Mouse (Mus musculus): ENCODE measurements around the gene Abtb2. TPM values are rescaled to one million over a fixed set of nuclear protein-coding genes. Genes with fewer than 3 reads are reported as not detected.

The Abtb2 gene
- polyA plus RNA-seq, 1 experiment from 2014 or later, result 4.5 TPM

- ATAC-seq, result no peak
- Histone ChIP-seq H3K4me1 (replicated peaks) (peaks cover 21% of the 10 kb centered on the region), H3K27ac (no peak overlapping the region), H3K4me2 (replicated peaks) (peak overlapping the region; percentile 99), H3K36me3 (no peaks in the 10 kb centered on the region), H3K27me3 (replicated peaks) (0 out of 2 replicates have a peak, but pooled peaks cover 2% of the 10 kb centered on the region), H3K4me3 (replicated peaks) (peak overlapping the region; percentile 66), H3K9me3 (no peaks in the 10 kb centered on the region), H3K9ac (no peak overlapping the region)
- 36% methylated on average over 7 of the region's 7 CpGs for WGBS
Measured at GRCm38 (mm10) chr2:103568161-103568560, 2.1 kb downstream of the Abtb2 start.

- Histone ChIP-seq H3K4me2 (replicated peaks) (no peak overlapping the region), H3K36me3 (no peaks in the 10 kb centered on the region), H3K27me3 (replicated peaks) (0 out of 2 replicates have a peak, but pooled peaks cover 2% of the 10 kb centered on the region)
Measured at GRCm38 (mm10) chr2:103569716-103570115, 3.6 kb downstream of the Abtb2 start.

GRCm38 (mm10) chr2:103572354-103572753, 6.2 kb downstream of the Abtb2 start:
- Histone ChIP-seq H3K9ac (no peak overlapping the region), H3K4me1 (replicated peaks) (peaks cover 10% of the 10 kb centered on the region), H3K27me3 (replicated peaks) (no peaks in the 10 kb centered on the region), H3K4me2 (replicated peaks) (no peak overlapping the region), H3K4me3 (replicated peaks) (no peak overlapping the region), H3K36me3 (no peaks in the 10 kb centered on the region), H3K9me3 (no peaks in the 10 kb centered on the region), H3K27ac (no peak overlapping the region)
- 71% methylated on average over 2 of the region's 2 CpGs for WGBS
- ATAC-seq, result no peak

More at GRCm38 (mm10) chr2:103569716-103570115, 3.6 kb downstream of the Abtb2 start:
- H3K4me1 ChIP-seq (replicated peaks), result peaks cover 21% of the 10 kb centered on the region
- H3K27ac ChIP-seq, result no peak overlapping the region
- no peaks in the 10 kb centered on the region for H3K9me3 ChIP-seq
- H3K9ac ChIP-seq, result no peak overlapping the region
- no peak overlapping the region for H3K4me3 ChIP-seq (replicated peaks)
- ATAC-seq, result no peak
- WGBS, result 50% methylated on average over 1 of the region's 1 CpGs

GRCm38 (mm10) chr2:103576371-103576770, 10.3 kb downstream of the Abtb2 start:
- H3K4me2 ChIP-seq (replicated peaks), result no peak overlapping the region
- no peaks in the 10 kb centered on the region for H3K27me3 ChIP-seq (replicated peaks)
- H3K9ac ChIP-seq, result no peak overlapping the region
- no peak overlapping the region for H3K27ac ChIP-seq
- ATAC-seq, result no peak
- peaks cover 13% of the 10 kb centered on the region for H3K4me1 ChIP-seq (replicated peaks)
- WGBS, result 85% methylated on average over 3 of the region's 3 CpGs
- no peaks in the 10 kb centered on the region for H3K36me3 ChIP-seq
- no peak overlapping the region for H3K4me3 ChIP-seq (replicated peaks)
- no peaks in the 10 kb centered on the region for H3K9me3 ChIP-seq

DNA sequence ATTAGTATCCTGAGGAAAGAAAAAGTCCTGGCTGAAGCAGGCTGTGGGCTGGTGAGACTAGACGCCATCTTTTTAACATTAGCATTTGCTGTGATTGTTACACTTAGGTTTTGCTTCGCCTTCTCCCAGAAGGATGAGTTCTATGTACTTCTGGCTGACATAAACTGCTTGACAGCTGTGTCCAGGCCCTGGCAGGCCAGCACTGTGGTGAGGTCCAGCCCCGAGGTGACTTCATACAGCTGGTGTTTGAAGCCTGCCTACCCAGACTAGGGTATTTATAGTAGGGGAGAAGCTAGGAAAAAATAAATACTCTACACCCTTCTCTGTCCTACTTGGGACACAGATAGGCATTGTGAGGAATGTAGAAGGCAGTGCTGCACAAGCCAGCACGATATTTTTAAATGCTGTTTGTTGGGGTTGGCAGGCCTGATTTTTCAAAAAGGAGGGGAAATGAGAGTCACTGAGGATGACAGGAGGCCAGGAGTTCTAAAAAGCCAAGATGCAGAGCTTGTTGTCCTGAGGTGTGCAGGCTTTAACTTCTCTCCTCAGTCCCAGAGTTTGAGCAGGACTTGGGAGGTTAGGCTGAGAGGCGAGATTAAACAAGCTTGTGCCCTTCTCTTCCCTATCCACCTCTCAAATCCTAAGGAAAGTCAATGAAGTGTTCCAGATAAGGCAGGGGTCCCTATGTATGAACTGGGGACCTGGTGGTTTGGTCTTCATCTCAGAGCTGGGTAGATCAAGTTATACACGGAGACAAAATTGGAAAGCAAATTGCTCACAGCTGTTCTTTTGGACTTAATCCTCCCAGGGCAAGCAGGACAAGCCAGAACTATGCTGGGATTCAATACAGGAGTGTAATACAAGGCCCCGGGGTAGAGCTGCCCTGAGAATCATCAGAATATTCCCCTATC, 11.9 kb downstream of the Abtb2 start:
- H3K27me3 ChIP-seq (replicated peaks), result no peaks in the 10 kb centered on the region
- H3K4me2 ChIP-seq (replicated peaks), result no peak overlapping the region
- H3K4me3 ChIP-seq (replicated peaks), result no peak overlapping the region
- H3K27ac ChIP-seq, result 0 out of 2 replicates have a peak overlapping the region, but pooled peaks have one; percentile 19
- peaks cover 15% of the 10 kb centered on the region for H3K4me1 ChIP-seq (replicated peaks)
- 57% methylated on average over 7 of the region's 7 CpGs for WGBS
- no peaks in the 10 kb centered on the region for H3K36me3 ChIP-seq
- H3K9me3 ChIP-seq, result no peaks in the 10 kb centered on the region
- no peak for ATAC-seq
- H3K9ac ChIP-seq, result no peak overlapping the region

- H3K4me3 ChIP-seq (replicated peaks), result no peak overlapping the region
- no peak overlapping the region for H3K27ac ChIP-seq
- 83% methylated on average over 10 of the region's 10 CpGs for WGBS
- H3K4me2 ChIP-seq (replicated peaks), result no peak overlapping the region
- ATAC-seq, result no peak
- no peak overlapping the region for H3K9ac ChIP-seq
- H3K27me3 ChIP-seq (replicated peaks), result no peaks in the 10 kb centered on the region
- H3K4me1 ChIP-seq (replicated peaks), result peaks cover 15% of the 10 kb centered on the region
- no peaks in the 10 kb centered on the region for H3K9me3 ChIP-seq
- no peaks in the 10 kb centered on the region for H3K36me3 ChIP-seq
Measured at GRCm38 (mm10) chr2:103578663-103579213, 12.6 kb downstream of the Abtb2 start.

GRCm38 (mm10) chr2:103580756-103581155, 14.6 kb downstream of the Abtb2 start:
- H3K4me3 ChIP-seq (replicated peaks), result no peak overlapping the region
- ATAC-seq, result no peak
- WGBS, result 35% methylated on average over 8 of the region's 8 CpGs
- no peaks in the 10 kb centered on the region for H3K36me3 ChIP-seq
- peaks cover 15% of the 10 kb centered on the region for H3K4me1 ChIP-seq (replicated peaks)
- H3K27me3 ChIP-seq (replicated peaks), result no peaks in the 10 kb centered on the region
- no peak overlapping the region for H3K27ac ChIP-seq
- no peak overlapping the region for H3K4me2 ChIP-seq (replicated peaks)
- no peaks in the 10 kb centered on the region for H3K9me3 ChIP-seq
- no peak overlapping the region for H3K9ac ChIP-seq

DNA sequence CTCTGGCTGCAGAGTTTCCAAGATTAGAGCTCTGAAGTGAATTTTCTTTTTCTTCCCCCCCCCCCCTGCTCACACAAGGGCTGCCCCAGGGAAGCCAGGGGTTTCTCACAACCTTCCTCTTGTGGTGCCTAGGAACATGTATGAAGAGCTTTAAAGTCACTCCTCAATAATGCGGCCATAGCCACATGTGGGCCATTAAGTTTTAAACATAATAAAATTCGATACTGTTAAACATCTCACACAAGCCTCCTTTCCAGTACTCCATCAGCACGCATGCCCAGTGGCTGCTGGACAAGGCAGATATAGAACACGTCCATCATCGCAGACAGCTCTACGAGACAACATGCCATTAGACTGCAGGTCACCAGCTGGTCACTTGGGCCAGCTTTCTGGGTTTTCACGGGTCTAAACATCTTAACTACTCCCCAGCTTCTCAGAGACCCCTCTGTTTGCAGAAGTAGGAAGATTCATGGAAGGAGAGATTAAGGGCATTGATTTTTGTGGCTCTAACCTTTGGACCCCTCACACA, 15.3 kb downstream of the Abtb2 start:
- no peak for ATAC-seq
- no peak overlapping the region for H3K27ac ChIP-seq
- peaks cover 15% of the 10 kb centered on the region for H3K4me1 ChIP-seq (replicated peaks)
- no peaks in the 10 kb centered on the region for H3K9me3 ChIP-seq
- H3K36me3 ChIP-seq, result no peaks in the 10 kb centered on the region
- no peaks in the 10 kb centered on the region for H3K27me3 ChIP-seq (replicated peaks)
- no peak overlapping the region for H3K9ac ChIP-seq
- no peak overlapping the region for H3K4me2 ChIP-seq (replicated peaks)
- H3K4me3 ChIP-seq (replicated peaks), result no peak overlapping the region
- WGBS, result 26% methylated on average over 7 of the region's 7 CpGs

GRCm38 (mm10) chr2:103583316-103583715, 17.2 kb downstream of the Abtb2 start:
- 69% methylated on average over 3 of the region's 3 CpGs for WGBS
- no peak overlapping the region for H3K27ac ChIP-seq
- peaks cover 11% of the 10 kb centered on the region for H3K4me1 ChIP-seq (replicated peaks)
- no peaks in the 10 kb centered on the region for H3K9me3 ChIP-seq
- H3K9ac ChIP-seq, result no peak overlapping the region
- H3K27me3 ChIP-seq (replicated peaks), result no peaks in the 10 kb centered on the region
- H3K4me3 ChIP-seq (replicated peaks), result no peak overlapping the region
- H3K4me2 ChIP-seq (replicated peaks), result no peak overlapping the region
- ATAC-seq, result no peak
- H3K36me3 ChIP-seq, result no peaks in the 10 kb centered on the region

GRCm38 (mm10) chr2:103584093-103584492, 18.0 kb downstream of the Abtb2 start:
- Histone ChIP-seq H3K4me3 (replicated peaks) (no peak overlapping the region), H3K36me3 (no peaks in the 10 kb centered on the region), H3K27ac (no peak overlapping the region), H3K4me1 (replicated peaks) (peaks cover 11% of the 10 kb centered on the region), H3K9ac (no peak overlapping the region), H3K27me3 (replicated peaks) (no peaks in the 10 kb centered on the region), H3K4me2 (replicated peaks) (no peak overlapping the region), H3K9me3 (no peaks in the 10 kb centered on the region)
- no peak; the same call in 1 of the 2 replicates for ATAC-seq

DNA sequence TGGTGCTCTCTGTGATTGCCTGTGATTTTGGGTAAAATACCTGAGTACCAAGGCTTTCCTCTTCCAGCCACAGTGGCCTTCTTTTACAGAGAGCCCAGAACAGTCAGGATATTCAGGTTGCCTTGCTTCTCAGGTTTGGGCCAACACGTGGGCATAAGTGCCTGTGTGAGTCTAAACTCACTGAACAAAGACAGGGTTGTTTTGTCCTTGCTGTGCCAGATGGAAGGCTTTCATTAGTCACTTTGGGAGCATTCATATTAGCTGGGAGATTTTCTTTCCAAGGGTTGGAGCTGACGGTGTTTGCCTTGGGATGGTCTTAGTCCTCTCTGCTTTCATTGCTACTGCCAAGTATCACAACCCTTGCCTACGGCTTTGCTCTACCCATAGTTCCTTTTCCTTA, 20.3 kb downstream of the Abtb2 start:
- no peaks in the 10 kb centered on the region for H3K9me3 ChIP-seq
- H3K4me2 ChIP-seq (replicated peaks), result no peak overlapping the region
- no peak overlapping the region for H3K9ac ChIP-seq
- 75% methylated on average over 3 of the region's 3 CpGs for WGBS
- no peak for ATAC-seq
- no peak overlapping the region for H3K27ac ChIP-seq
- no peaks in the 10 kb centered on the region for H3K36me3 ChIP-seq
- no peak overlapping the region for H3K4me3 ChIP-seq (replicated peaks)
- H3K4me1 ChIP-seq (replicated peaks), result peaks cover under 1% of the 10 kb centered on the region; the same call in 1 of the 2 replicates
- no peaks in the 10 kb centered on the region for H3K27me3 ChIP-seq (replicated peaks)

DNA sequence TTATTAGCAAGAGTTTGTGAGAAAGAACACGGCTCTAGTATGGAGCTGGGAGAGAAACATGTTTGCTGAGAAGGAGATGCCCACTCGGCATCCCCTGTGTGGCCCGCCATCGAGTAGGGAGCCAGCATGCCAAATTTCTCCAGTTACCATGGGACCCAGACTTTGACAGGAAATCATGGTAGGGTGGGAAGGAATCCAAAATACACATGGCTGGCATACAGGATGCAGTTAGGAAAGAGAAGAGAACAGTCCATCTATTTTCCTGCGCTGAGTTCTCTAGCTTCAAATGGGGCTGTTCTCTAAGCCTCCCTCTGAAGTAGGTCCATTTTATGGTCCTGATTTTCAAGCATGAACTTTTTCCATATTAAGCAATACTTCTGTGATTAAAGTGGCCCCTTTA, 22.7 kb downstream of the Abtb2 start:
- Histone ChIP-seq H3K27ac (no peak overlapping the region), H3K4me3 (replicated peaks) (no peak overlapping the region), H3K9me3 (no peaks in the 10 kb centered on the region), H3K4me2 (replicated peaks) (no peak overlapping the region), H3K36me3 (no peaks in the 10 kb centered on the region), H3K27me3 (replicated peaks) (no peaks in the 10 kb centered on the region), H3K4me1 (replicated peaks) (0 out of 2 replicates have a peak, but pooled peaks cover 8% of the 10 kb centered on the region), H3K9ac (no peak overlapping the region)
- ATAC-seq, result no peak
- WGBS, result 80% methylated on average over 5 of the region's 5 CpGs

Measured in intestine, embryonic 15.5 days (tissue).